8 mouse cellular contexts compared by ENCODE assay signal in genomic region chr7:67644833-67645680, GRCm38 (mm10). TPM values are rescaled to one million over a fixed set of nuclear protein-coding genes. Genes with fewer than 3 reads are reported as not detected.
DNase-seq lines count a peak whose midpoint lies in the region; ATAC-seq lines count a peak whose summit lies in the region.

TSS of gene Lrrc28 (minus strand) at chr7:67645268.

- H3K9ac ChIP-seq in heart, embryonic 13.5 days: peak within 1 kb of the TSS; percentile 91
- peak within 1 kb of the TSS; percentile 86 for H3K9ac ChIP-seq in liver, embryonic 12.5 days
- H3K9ac ChIP-seq in stomach, embryonic 15.5 days: peak within 1 kb of the TSS; percentile 40

- H3K27me3 ChIP-seq in heart, embryonic 13.5 days (replicated peaks): no peaks in the 10 kb centered on the region
- no peaks in the 10 kb centered on the region for H3K27me3 ChIP-seq in liver, embryonic 12.5 days (replicated peaks)
- no peaks in the 10 kb centered on the region for H3K27me3 ChIP-seq in stomach, embryonic 15.5 days (replicated peaks)

- H3K4me2 ChIP-seq in heart, embryonic 13.5 days: peak within 1 kb of the TSS; percentile 83
- peak within 1 kb of the TSS; percentile 86 for H3K4me2 ChIP-seq in liver, embryonic 12.5 days
- H3K4me2 ChIP-seq in stomach, embryonic 15.5 days: peak within 1 kb of the TSS; percentile 69

- under 1% methylated on average over 55 of the region's 55 CpGs for WGBS in heart, embryonic 13.5 days
- WGBS in liver, embryonic 12.5 days (ENCODE audit: insufficient replicate concordance): under 1% methylated on average over 55 of the region's 55 CpGs
- WGBS in stomach, embryonic 15.5 days: under 1% methylated on average over 55 of the region's 55 CpGs

- peak; percentile 100 for DNase-seq in CD4-positive, CD25-positive, alpha-beta regulatory T cell, adult 2 months (ENCODE audit: low read depth, low spot score)
- DNase-seq in fat pad, adult 2 months (ENCODE audit: extremely low read depth, low read depth, low spot score): peak; percentile 92
- peak; percentile 100 for DNase-seq in kidney, postnatal 10 days
- peak; percentile 99 for DNase-seq in natural killer cell, adult 2 months (ENCODE audit: low spot score in 2 of 2)

- peak within 1 kb of the TSS; percentile 89 for H3K4me3 ChIP-seq in brown adipose tissue, adult 24 weeks (ENCODE audit: insufficient read depth, low read depth, low read length)
- H3K4me3 ChIP-seq in heart, embryonic 13.5 days: peak within 1 kb of the TSS; percentile 60
- peak within 1 kb of the TSS; percentile 71 for H3K4me3 ChIP-seq in liver, embryonic 12.5 days
- peak within 1 kb of the TSS; percentile 67 for H3K4me3 ChIP-seq in stomach, embryonic 15.5 days (replicated peaks)

- peak; percentile 99 for ATAC-seq in heart, embryonic 13.5 days (ENCODE audit: extremely low read depth, insufficient number of reproducible peaks, low FRiP score, low TSS enrichment)
- ATAC-seq in liver, embryonic 12.5 days: peak; percentile 98
- ATAC-seq in stomach, embryonic 15.5 days (ENCODE audit: insufficient read depth, low FRiP score, low read depth): peak; percentile 98

- peaks cover 9% of the 10 kb centered on the region for H3K36me3 ChIP-seq in heart, embryonic 13.5 days
- peaks cover 6% of the 10 kb centered on the region; the same call in 1 of the 2 replicates for H3K36me3 ChIP-seq in liver, embryonic 12.5 days
- H3K36me3 ChIP-seq in stomach, embryonic 15.5 days: no peaks in the 10 kb centered on the region

- H3K9me3 ChIP-seq in heart, embryonic 13.5 days: no peaks in the 10 kb centered on the region
- no peaks in the 10 kb centered on the region for H3K9me3 ChIP-seq in liver, embryonic 12.5 days (replicated peaks)
- no peaks in the 10 kb centered on the region for H3K9me3 ChIP-seq in stomach, embryonic 15.5 days

- 0 out of 2 replicates have a peak, but pooled peaks cover 4% of the 10 kb centered on the region for H3K4me1 ChIP-seq in brown adipose tissue, adult 24 weeks (ENCODE audit: control insufficient read depth, insufficient read depth, insufficient read length, low read length)
- peaks cover 37% of the 10 kb centered on the region for H3K4me1 ChIP-seq in heart, embryonic 13.5 days
- H3K4me1 ChIP-seq in liver, embryonic 12.5 days: peaks cover 21% of the 10 kb centered on the region
- H3K4me1 ChIP-seq in stomach, embryonic 15.5 days: peaks cover 12% of the 10 kb centered on the region; the same call in 1 of the 2 replicates

- peak within 1 kb of the TSS; percentile 92 for H3K27ac ChIP-seq in brown adipose tissue, adult 24 weeks (replicated peaks; ENCODE audit: low read depth, low read length)
- peak within 1 kb of the TSS; percentile 77 for H3K27ac ChIP-seq in heart, embryonic 13.5 days (replicated peaks)
- H3K27ac ChIP-seq in liver, embryonic 12.5 days: peak within 1 kb of the TSS; percentile 81
- H3K27ac ChIP-seq in stomach, embryonic 15.5 days: peak within 1 kb of the TSS; percentile 88

RNA-seq across cellular contexts. Expression of gene Lrrc28, which starts in this region (rescaled TPM):
- 11.2 and 16.2 TPM in 2 replicates for polyA plus RNA-seq in brown adipose tissue, adult 24 weeks (2012; ENCODE audit: insufficient read depth, insufficient read length, missing spikeins)
- 8.7 and 11.7 TPM in 2 replicates for polyA plus RNA-seq in heart, embryonic 13.5 days (2015; fragmentation: Nextera tagmentation; extraction: Ambion mirVana)
- polyA plus RNA-seq in liver, embryonic 12.5 days (2016; fragmentation: Nextera tagmentation; extraction: Ambion mirVana): 10.3 and 11.7 TPM in 2 replicates
- 12.0 and 14.2 TPM in 2 replicates for polyA plus RNA-seq in stomach, embryonic 15.5 days (2015; fragmentation: Nextera tagmentation; extraction: Ambion mirVana)

Comparison
In these comparisons a context has a peak if more than half of its experiments do, and no peak if none do; other contexts are left out.
1. Peak in every context shown above with its lines: DNase-seq, ATAC-seq, H3K4me3 ChIP-seq and H3K27ac ChIP-seq.
2. H3K9ac ChIP-seq: peak in every context shown above with its lines; median percentile 91 in heart, embryonic 13.5 days; 86 in liver, embryonic 12.5 days; 40 in stomach, embryonic 15.5 days.